Mouse (Mus musculus) kidney, adult 2 months (tissue): ENCODE data around the gene Ifna16.

ENCODE experiments used
- CTCF ChIP-seq: fragments of 200-500 bp; conservative IDR thresholded peaks from 2 replicates; pipeline ENCODE4 v1.5.1; 2011; ENCODE audit warnings: low read depth, mild to moderate bottlenecking, control low read depth, low read length, moderate library complexity, mixed read lengths; ENCODE audit not compliant: insufficient read depth, insufficient read length
- POLR2A ChIP-seq: fragments of 200-500 bp; IDR thresholded peaks from one replicate; pipeline ENCODE4 v1.6.1; 2011; ENCODE audit warnings: low read depth, low read length, control low read depth

GRCm38 (mm10) chr4:88683812-88684211 is 7.1 kb upstream of the Ifna16 start, which contains the start of gene Ifna2:
- TF ChIP-seq CTCF (no peak), POLR2A (no peak)
